Mouse (Mus musculus) right cerebral cortex, postnatal 14 days (tissue): ENCODE measurements around the gene Prrg2.
A peak's percentile ranks its signal among the peaks of the same experiment; 100 is the strongest.

ENCODE experiments used
- DNase-seq: peaks from one replicate; pipeline ENCODE4 v3.0.0; 2022

Gene Prrg2

DNA sequence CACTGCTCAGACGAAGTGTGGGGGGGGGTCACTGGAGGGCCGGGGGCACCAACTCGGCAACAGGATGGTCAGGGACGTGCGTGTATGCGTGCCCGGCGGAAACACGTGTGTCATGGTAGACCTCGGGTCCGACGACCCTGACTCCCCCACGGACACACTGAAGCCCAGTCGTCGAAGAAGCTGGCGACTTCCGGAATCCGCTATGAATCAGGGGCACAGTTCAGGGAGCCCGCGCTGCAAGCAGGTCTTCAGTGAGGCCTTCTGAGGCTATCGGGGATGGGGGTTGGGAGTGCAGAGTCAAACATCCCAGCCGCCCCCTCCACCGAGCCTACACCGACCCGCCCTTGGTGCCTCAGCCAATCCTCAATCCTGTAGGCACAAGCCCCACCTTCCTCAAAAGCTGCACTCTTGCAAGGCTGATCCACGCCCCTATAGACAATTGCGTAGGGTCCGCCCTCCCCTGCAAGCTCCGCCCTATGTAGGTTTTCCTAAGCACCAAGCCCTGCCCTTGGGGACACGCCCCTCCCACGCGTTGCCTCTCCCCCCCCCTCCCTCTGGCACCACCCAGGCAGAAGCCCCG, 8.5 kb downstream of the Prrg2 start:
- DNase-seq = peak; percentile 89

- DNase-seq = peak; percentile 69
Measured at GRCm38 (mm10) chr7:45053117-45053930, 9.2 kb downstream of the Prrg2 start.

DNA sequence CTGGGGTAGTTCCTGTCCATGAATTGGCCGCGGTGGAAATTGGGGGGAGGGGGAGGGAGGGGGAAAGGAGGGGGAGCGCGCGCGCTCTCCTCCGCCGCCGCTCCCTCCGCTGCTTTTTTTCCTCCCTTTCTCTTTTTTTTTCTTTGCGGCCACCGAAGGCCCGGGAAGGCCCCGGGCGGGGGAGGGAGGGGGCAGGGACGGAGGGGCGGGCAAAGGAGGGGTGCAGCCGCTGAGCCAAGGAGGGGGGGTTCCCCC, 9.7 kb downstream of the Prrg2 start, which contains the start of gene Prr12:
TSS of gene Prr12 (minus strand) at position 20 of the 255 bp plus-strand sequence.
- no peak for DNase-seq

DNA sequence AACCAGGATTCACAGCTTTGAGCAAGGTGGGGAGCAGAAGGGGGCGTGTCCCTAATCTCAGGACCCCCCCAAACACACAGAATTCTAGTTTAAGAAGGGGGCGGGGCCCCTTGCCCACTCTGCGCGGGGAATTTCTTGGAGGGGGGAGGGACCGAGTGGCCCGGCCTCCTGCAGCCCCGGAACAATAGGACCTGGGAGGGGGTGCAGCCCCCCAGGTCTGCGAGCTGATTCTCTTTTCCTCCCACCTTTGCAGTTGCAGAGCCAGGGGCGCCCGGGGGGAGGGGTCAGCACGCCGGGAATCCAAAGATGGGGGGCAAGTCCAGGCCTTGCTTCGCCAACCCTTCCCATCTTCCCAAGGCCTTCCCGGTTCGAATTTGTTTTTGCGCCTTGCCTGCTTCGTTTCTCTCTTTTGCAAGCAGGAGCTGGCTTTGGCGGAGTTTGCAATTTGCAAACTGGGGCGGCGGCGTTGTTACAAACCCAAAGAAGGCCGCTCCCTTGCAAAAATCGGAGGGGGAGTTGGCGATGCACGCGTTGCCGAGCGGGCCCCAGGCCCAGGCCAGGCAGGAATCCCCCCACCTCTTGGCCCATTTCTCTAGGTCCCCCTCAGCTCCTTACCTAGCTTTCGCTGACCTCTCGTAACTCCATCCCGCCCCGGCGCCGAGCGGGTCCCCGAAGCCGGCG, 10.2 kb downstream of the Prrg2 start:
- DNase-seq = peak; percentile 34

GRCm38 (mm10) chr7:45051601-45051974, 10.9 kb downstream of the Prrg2 start:
- no peak for DNase-seq

DNA sequence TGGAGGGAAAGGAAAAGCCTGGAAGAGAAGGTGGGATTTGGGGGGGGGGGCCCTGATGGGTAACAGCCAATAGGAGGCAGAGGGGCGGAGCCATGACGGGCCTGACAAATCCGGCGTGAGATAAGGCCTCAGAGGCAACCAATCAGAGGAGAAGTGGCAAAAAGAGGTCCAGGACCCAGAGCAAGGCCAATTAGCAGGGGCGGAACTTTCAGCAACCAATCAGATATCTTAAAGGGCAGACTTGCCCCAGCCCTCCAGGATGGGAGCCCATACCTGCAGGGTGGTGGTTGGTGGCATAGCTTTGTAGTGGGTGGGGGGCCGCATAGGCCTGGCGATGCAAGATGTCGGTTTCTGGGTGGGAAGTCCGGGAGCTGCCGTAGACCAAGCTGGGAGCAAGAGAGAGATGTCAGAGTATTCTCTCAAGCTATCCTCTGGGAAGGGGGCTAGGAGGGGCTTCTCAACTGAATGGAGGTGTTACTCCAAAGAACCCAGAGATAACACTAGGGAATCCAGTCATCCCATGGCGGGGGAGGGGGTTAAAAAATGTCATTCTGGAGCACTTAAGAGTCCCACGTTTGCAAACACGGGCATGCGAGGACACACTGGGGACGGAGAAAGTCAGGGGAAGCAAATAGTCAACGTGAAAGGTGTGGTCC, 11.4 kb downstream of the Prrg2 start:
- DNase-seq = peak; percentile 68

GRCm38 (mm10) chr7:45048923-45049657, 13.4 kb downstream of the Prrg2 start:
- DNase-seq = no peak

DNA sequence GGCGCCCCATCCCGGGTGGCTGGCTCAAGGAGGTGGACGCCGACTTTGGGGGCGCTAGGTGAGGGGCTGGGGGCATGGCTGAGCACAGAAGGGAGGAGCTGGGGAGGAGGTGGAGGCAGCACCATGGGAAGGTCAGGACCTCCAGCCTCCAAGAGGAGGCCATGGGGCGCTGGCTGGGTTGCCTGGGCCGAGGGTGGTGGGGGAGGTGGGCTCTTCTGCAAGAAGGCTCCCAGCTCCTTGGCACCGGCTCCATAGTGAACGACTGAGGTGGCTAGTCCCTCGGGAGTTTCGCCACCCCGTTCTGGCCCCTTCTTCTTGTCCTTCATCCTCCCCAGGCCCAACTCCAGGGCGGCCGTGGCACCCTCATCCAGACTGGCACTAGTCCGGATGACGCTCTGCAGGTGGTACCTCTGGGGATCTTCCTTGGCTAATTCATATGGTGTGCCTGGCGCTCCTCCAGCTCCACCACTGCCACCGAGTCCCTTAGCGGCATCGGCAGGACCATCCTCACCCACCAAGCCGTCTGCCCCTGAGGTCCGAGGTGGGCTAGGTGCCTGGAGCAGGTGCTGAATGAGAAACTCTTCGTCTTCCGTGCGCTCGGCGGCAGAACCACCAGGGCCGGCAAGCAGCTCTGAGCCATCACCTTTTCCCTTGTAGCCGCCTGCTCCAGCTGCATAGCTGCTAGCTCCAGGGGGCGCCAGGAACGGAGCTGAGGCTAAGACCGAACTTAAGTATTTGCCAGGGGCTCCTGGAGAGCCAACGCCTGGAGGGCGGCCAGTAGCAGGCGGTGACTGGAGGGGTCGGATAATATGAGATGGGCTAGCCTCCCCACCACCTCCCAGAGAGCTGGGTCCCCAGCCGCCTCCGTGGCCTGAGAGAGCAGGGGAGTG, 14.2 kb downstream of the Prrg2 start:
- no peak for DNase-seq

DNA sequence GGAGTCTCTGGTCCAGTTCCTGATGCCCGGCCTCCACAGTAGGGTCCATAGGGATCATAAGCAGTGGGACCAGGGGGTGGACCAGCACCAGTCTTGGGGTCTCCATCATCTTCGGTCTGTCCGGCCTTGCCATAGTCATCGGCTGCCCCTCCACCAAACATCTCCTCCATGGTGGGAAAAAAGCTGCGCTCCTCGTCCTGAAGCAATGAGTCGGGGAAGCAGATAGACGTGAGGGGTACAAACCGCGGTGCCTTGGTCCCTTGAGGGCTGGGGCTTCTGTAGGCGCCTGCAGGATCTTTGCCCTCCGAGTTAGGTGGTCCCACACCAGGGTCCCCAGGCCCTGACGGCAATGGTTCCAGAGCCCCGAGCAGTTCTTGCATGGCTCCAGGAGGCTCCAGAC, 15.0 kb downstream of the Prrg2 start:
- no peak for DNase-seq

DNA sequence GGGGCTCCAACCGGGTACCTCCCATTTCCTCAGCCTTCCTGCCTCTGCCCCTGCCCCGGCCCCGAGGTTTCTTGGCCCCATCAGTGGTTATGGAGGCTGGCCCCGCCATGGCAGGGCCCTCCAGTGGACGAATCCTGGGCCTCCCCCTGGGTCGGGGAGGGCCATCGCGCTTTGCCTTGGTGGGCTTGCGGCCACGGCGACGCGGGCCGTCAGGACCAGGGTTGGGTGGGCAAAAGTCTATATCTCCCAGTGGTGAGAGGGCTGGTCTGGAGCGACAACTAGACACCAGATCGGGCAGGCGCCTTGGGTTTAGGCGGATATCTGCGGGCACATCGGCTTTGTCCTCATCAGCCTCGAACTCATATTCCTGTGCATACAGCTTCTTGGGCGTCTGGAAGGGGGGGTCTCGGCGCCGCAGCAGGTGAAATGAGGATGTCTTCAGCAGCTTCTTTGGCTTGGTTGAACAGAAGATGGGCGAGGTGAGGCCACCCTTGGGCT, 15.6 kb downstream of the Prrg2 start:
- DNase-seq = no peak

GRCm38 (mm10) chr7:45045741-45046140, 16.7 kb downstream of the Prrg2 start:
- no peak for DNase-seq

- no peak for DNase-seq
Measured at GRCm38 (mm10) chr7:45043307-45043706, 19.2 kb downstream of the Prrg2 start.

DNA sequence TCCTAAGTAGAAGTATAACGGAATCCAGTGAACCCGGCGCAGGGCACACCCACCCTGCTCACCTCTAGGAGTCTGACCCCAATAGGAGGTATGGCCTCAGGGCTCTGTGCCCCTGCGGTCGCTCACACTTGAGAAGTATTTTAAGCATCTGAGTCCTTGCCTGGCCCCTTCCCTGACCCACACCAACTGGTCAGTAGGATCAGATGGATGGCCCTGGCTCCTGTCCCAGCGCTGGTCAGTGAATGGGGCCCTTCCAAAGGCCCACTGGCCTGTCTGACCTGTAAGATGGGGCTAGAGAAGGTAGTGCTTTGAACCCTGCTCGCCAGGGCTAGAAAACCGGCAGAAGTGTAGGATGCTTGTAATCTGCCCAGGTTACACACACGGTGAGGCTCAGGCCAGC, 21.6 kb downstream of the Prrg2 start:
- DNase-seq = no peak

DNA sequence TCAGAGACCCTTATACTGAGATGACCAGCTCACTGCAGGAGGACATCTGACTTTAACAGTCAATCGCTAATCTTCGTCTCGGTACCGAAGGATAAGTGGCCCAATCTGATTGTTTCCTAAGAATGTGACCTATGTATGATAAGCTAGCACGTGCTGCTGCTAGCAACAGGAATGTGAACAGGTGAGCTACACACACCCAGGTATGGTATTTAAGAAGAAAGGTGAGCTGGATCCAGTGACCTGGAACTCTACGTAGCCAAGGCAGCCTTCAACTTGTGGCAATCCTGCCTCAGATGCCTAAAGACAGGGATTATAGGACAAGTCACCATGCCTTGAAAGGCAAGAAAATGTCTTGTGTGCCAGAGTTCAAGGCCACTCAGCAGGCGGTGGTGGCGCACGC, 24.1 kb downstream of the Prrg2 start:
- DNase-seq = no peak

DNA sequence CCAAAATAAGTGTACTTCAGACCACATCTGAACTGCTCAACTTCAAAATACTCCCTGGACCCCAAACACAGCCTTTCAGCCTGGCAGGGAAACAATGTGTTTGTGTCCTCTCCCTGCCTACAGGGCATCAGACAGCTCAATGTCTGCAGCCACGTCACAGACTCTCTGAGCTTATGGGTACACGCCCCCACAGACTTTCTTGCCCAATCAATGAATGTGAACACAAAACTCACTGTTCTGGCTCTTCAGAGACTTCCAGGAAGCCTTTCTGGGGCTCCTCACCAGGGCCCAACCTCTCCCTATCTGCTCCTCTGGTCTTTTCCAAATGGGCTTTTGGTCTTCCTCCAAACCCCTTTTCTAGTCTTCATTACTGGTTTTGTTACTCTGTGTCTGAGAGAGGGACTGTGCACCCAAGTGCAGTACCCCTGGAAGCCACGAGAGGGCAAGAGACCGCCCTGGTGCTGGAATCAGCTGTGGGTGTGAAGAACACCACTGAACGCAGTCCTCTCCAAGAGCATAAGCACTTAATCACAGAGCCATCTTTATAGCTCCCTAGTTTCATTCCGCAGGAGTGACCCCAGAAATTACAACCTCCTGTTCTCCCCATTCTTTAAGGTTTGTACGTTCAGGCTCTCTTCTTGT, 24.6 kb downstream of the Prrg2 start:
- DNase-seq = no peak

DNA sequence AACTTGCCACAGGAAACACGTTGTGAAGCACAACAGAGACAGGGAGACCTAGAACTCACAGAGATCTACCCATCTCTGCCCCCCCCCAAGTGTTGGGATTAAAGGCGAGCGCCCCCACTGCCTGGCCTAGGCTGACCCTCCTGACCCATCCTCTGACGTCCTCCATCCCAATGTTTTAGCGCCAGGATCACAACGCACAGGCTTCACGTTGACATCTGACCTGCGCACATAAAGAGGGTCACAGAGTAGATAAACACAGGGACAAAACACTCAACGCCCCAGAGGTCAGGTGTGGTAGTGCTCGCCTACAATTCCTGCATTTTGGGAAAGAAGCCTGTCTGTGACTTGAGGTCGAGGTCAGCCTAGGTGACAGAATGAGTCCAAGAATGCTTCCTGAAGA, 25.8 kb downstream of the Prrg2 start:
- DNase-seq = no peak

DNA sequence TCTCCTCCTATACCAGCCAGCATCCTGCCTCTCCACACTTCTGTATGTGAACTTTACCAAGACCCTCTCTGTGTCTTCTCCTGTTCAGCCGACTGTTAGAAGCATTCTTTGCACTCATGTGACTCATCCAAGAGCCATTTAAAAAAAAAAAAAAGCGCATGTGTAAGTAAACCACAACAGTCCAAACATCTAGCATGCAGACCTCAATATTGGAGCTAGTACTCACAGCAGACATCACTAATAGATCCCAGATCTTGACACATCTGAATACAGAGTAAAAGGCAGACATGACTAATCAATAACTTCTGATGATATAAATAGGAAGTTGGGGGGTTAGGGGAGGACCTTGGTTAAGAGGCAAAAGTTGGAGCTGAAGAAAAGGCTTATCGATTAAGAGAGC, 26.8 kb downstream of the Prrg2 start:
- DNase-seq = no peak

DNA sequence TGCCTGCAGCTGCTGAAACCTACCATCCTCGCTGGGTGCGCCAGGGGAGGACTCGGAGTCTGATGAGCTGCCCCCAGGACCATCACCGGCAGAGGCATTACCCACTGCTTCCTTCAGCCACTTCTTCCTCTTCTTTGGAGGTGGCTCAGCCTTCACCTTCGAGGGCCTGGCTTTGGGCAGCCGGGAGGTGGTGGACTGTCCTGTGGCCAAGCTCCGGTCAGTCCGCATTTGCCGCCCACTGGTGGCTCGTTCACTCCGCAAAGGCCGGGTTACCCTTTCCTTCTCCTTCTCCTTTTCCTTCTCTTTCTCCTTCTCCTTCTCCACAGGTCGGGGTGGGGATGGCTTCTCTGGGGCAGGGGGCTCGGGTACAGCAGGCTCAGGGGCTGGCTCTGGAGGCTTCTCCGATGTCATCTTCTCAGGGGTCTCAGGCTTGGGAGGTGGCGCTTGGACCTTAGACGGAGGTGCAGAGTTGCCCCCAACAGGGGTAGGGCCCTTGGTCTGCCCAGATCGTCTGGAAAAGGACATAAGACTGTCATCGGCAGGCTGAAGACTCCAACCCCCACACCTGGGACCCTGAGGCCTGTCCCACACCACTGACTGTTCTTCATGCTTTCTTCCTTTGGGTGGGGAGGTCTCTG, 28.6 kb downstream of the Prrg2 start:
- DNase-seq = no peak

GRCm38 (mm10) chr7:45030857-45031256, 31.6 kb downstream of the Prrg2 start:
- no peak for DNase-seq

GRCm38 (mm10) chr7:45029995-45030394, 32.5 kb downstream of the Prrg2 start:
- no peak for DNase-seq

DNA sequence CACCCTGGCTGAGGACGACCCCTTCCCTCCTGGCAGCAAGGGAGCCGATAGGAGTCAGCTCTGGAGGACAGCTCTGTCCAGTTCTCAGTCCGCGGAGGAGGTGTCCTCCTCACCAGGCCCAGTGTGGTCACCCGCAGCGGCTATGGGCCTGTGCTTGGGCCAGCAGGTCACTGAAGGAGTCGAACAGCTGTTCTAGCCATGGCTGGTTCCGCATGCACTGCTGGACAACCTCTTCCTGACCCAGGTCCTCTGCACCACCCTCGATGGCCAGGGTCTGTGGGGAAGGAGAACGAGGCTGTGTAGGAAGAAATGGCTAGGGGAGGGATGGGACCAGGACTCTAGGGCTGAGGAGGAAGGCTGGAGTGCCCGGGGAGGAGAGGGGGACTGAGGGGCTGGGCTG, 34.1 kb downstream of the Prrg2 start:
- DNase-seq = no peak
